Mouse (Mus musculus): ENCODE results near the gene Dut. TPM values are rescaled to one million over a fixed set of nuclear protein-coding genes. Genes with fewer than 3 reads are reported as not detected.

Gene Dut
- polyA plus RNA-seq (2021): 114 TPM

DNA sequence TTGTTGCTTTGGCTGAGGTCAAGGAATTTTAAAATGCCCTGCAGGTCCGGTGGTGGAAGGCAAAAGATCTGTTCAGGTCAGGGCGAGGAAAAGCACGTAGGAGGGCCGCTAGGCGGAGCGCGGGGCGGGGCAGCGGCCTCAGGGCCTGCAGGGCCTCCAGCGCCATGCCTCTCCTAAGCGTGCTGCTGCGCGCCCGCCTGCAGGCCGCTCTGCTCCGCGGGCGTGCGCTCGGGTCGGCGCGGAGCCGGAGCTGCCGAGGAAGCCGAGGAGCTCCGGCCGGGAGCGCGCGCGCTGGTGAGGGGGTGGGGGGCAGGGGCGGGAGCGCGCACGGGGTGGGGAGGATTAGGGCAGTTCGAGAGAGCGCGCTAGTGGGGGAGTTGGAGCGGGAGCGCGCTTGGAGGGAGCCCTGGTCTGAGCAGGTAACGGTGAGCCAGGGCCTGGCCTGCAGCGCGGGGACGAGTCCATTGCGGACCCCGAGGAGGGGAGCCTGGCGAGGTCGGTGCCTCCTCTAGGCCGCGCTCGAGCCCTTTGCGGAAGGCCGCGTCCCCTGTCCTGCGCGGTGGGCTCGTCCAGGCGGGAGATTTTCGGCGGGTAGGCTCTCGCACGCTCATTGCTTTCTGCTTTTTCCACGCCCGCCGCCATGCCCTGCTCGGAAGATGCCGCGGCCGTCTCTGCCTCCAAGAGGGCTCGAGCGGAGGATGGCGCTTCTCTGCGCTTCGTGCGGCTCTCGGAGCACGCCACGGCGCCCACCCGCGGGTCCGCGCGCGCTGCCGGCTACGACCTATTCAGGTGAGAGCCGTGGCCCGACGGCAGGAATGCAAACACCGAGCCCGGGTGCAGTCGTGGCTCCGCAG lies at the start of gene Dut:
Gene Dut, plus strand, starts transcription at position 83 of the 854 bp plus-strand sequence.
- in situ Hi-C loops (cut with MboI; ENCODE audit: low pct_unique_long_range_greater_than_20kb): no loop called here
- ChIA-PET POLR2A (no interaction called here), CTCF (no interaction called here)
- ATAC-seq (peak; percentile 99), DNase-seq (ENCODE audit: low read depth, low spot score) (peak; percentile 76)
- TF ChIP-seq CTCF (IDR thresholded peaks at IDR 0.05): peak; percentile 47
- no peaks in the 10 kb centered on the region for H3K27me3 ChIP-seq

DNA sequence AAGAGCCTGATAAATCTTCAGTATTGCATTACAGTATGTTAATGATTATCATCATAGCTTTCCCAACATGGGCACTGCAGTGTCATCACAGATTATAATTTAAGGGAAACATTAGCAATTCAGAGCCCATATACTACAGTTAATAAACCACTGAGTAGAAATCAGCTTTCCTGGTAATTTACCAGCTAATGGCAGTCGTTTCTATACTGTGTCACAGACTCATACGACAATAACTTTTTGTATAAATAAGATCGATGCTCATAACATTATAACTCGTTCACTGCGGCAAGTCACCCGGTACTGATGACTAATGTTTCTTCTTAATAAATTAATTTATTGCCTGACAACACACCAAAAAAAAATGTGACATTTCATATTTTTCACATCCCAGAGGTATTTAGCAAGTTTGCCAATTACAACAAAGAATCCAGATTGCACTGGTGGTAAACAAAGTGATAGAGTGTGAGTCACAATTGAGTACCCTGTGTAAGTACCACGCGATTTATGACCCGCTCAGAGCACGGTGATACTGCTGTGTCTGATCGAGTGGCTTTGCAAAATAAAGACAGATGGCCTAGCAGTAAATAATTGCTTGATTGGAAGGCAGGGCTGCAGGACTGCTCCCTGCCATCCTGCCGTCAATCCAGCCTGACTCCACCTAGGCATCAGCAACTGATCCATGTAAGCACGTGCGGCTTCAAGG lies 37.9 kb upstream of the Dut start:
- in situ Hi-C loops (cut with MboI; ENCODE audit: low pct_unique_long_range_greater_than_20kb): no loop called here
- H3K27me3 ChIP-seq: no peaks in the 10 kb centered on the region
- DNase-seq (ENCODE audit: low read depth, low spot score) (no peak), ATAC-seq (no peak)
- CTCF ChIA-PET: no interaction called here
- POLR2A ChIA-PET: no interaction called here
- no peak for TF ChIP-seq CTCF (IDR thresholded peaks at IDR 0.05)

DNA sequence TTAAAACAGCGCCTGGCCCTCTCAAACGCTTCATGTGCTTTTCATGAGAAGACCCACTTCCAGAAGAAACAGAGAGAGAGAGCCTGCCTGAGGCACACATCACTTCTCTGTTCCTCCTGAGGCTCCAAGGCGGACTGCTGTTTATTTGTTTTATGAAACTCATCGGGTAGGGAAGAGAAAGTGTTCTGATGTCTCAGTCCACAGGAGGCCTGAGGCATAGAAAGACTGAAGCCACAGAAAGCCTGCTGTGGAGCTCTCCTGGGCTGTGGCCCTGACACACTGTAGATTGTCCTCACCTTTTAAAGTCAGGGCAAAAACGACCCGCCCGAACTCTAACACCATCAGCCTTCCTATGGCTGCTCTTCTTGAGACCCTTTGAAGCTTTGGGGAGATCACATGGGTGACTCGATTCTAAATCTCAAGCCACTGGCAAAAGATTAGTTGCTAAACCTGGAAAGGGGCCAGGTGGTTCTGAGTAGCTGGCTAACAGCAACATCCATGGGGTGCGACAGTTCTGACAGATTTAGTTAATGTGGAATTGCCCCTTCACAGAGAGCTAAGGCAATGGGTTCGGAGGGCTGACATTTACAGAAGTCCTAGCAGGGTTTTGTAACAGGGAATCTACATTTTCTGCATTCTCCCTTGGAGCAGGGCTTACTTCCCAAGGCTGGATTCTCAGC lies 35.0 kb upstream of the Dut start:
- POLR2A ChIA-PET: interaction anchor here (0.7 to 1.2 kb wide), 3 partner anchors 11 to 1111 kb away, joined by 3 read pairs; no protein-coding TSS in a partner anchor
- in situ Hi-C loops (cut with MboI; ENCODE audit: low pct_unique_long_range_greater_than_20kb): no loop called here
- ATAC-seq (peak; percentile 38), DNase-seq (ENCODE audit: low read depth, low spot score) (no peak)
- H3K27me3 ChIP-seq: no peaks in the 10 kb centered on the region
- no peak for TF ChIP-seq CTCF (IDR thresholded peaks at IDR 0.05)
- CTCF ChIA-PET: interaction anchor here (1.7 kb wide), 1 partner anchor 22 kb away, joined by 7 read pairs; no protein-coding TSS in a partner anchor

DNA sequence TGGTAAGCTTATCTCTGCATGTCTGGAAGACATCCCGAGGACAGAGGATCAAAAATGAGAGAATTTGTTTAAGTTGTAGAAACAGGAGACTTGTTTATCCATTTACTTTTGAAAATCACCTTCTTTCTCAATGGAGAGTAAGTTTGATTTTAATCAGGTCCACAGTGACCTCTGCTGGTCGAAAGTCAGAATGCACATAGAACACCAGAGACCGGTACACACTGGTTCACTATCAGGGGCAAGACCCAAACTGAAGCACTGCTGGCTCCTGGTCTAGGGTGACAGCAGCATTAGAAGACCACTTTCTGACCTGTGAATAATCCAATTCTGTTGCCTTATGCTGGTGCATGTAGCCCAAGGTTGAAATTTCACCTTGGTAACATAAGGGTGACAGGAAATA lies 32.4 kb upstream of the Dut start:
- peak; percentile 76 for TF ChIP-seq CTCF (IDR thresholded peaks at IDR 0.05)
- no peak for DNase-seq (ENCODE audit: low read depth, low spot score)
- H3K27me3 ChIP-seq: no peaks in the 10 kb centered on the region
- in situ Hi-C loops (cut with MboI; ENCODE audit: low pct_unique_long_range_greater_than_20kb): no loop called here
- ChIA-PET POLR2A (no interaction called here), CTCF (interaction anchor here (0.7 to 3.0 kb wide), 14 partner anchors 9 to 1114 kb away, joined by 3 to 26 read pairs (median 4); no protein-coding TSS in a partner anchor)
- peak; percentile 29 for ATAC-seq

DNA sequence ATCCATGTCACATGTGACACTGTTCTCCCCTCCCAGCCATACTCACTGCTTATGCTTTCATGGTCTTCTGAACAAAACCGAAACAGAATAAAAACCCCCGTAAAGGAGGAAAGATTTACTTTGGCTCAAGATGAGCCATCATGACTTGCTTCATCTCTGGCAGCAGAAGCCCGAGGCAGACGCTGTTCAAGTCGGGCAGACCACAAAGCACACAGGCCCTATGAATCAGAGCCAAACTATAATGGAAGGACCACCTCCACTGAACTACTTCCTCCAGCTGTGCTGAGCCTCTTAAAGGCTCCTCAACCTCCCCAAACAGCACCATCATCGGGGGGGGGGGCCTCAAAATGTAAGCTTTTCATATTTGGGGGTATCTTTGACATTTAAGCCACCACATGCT lies 29.7 kb upstream of the Dut start:
- ChIA-PET POLR2A (interaction anchor here (0.6 kb wide), 2 partner anchors 49 to 385 kb away, joined by 3 to 4 read pairs; no protein-coding TSS in a partner anchor), CTCF (interaction anchor here (1.0 kb wide), 1 partner anchor 33 kb away, joined by 4 read pairs; no protein-coding TSS in a partner anchor)
- no peak for TF ChIP-seq CTCF (IDR thresholded peaks at IDR 0.05)
- in situ Hi-C loops (cut with MboI; ENCODE audit: low pct_unique_long_range_greater_than_20kb): no loop called here
- no peaks in the 10 kb centered on the region for H3K27me3 ChIP-seq
- DNase-seq (ENCODE audit: low read depth, low spot score): no peak
- ATAC-seq: peak; percentile 42

DNA sequence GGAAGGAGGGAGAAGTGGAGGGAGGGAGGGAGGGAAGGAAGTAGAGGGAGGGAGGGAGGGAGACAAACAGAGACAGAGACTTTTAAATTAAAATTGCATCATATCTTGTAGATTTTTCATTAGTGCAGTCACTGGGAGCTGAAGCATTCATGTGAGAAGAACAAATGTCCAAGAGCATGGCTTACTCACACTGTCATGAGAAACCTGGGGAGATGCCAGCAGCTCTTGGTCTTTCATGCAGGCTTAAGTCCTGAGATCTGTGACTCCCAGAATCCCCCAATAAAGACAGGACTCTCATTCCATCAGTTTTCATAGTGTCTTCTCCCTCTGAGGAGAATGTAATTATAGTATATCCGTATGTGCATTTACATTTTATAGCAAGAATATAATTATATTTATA lies 28.4 kb upstream of the Dut start:
- ChIA-PET CTCF (no interaction called here), POLR2A (no interaction called here)
- ATAC-seq: peak; percentile 86
- no peaks in the 10 kb centered on the region for H3K27me3 ChIP-seq
- in situ Hi-C loops (cut with MboI; ENCODE audit: low pct_unique_long_range_greater_than_20kb): no loop called here
- TF ChIP-seq CTCF (IDR thresholded peaks at IDR 0.05): no peak
- peak; percentile 79 for DNase-seq (ENCODE audit: low read depth, low spot score)

DNA sequence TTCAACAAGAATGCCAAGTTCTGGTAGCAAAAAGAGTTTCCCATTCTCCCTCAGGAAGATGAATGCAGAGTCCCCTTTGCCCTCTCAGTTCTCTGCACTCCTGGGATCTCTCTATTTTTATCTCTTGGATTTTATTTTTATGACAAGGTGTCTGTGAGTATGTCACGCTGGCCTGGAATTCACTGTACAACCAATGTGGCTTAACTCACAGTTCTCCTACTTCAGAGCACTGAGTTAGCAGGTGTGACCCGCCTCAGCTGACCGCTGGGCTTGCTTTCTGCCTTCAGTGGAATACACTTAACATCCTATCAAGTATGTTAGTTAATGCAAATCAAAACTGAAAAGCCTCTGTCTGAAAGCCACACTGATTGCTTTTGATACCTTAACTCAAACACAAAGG lies 27.7 kb upstream of the Dut start:
- CTCF ChIA-PET: no interaction called here
- H3K27me3 ChIP-seq: no peaks in the 10 kb centered on the region
- no peak for DNase-seq (ENCODE audit: low read depth, low spot score)
- in situ Hi-C loops (cut with MboI; ENCODE audit: low pct_unique_long_range_greater_than_20kb): no loop called here
- TF ChIP-seq CTCF (IDR thresholded peaks at IDR 0.05): no peak
- POLR2A ChIA-PET: no interaction called here
- ATAC-seq: no peak

DNA sequence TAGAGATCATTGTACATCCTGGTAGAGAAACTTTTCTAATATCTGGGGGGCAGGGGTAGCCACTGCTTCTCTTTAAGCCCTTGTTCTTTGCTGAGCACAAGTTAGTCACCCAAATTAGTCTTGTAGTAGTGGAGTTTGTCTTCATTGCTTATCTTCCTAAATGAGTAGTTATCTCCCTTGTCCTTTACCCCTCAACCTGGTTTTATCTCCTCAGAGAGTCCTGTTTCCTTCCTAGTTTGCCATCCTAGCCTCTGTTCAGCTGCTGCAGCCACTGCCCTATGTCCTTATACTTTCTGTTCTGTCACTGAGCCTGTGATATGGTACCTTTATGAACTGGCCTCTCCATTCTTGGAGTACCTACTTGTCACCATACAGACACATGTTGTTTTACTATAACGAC lies 25.3 kb upstream of the Dut start:
- in situ Hi-C loops (cut with MboI; ENCODE audit: low pct_unique_long_range_greater_than_20kb): no loop called here
- DNase-seq (ENCODE audit: low read depth, low spot score): no peak
- ChIA-PET POLR2A (no interaction called here), CTCF (no interaction called here)
- H3K27me3 ChIP-seq: no peaks in the 10 kb centered on the region
- TF ChIP-seq CTCF (IDR thresholded peaks at IDR 0.05): no peak
- no peak for ATAC-seq

DNA sequence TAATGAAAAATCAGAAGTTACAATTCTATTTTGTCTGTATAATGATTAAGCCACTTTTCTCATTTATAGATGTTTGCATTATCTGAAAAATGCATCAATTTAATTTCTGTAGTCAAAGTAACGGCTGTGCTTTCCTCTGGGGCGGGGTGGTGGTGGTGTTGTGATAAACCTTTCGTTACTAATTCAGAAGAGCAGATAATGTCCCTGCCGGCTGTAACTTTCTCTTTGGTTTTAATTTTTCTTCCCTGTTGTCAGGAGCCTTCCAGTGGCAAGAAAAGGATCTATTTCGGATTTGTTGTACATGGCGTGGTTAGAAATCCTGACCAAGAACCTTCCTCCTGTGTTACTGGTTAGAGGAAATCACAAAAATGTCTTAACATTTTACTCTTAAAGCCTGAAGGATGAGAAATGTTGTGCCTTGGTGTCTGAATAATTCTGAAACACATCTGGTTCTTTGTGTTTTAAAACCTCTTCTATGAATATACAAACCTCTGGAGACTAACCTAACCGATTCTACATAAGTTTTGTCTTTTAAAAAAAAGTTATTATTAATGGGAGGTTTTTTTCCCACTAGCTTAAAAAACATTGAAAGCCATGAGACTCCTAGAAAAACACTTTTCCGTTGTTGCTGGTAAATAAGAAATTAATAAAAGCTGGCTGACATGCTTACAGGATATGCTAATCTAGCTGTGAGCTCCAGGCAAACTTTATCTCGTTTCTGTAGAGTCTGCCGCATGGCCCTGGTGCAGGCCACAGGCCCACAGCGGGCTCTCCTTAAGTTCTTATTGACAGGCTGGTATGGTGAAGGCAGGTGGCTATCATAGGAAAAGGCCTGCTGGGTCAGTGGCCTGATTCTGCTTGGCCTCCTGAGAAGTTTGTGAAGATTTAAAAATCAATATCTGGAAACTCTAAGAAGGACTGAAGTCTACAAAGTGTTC lies 18.2 kb upstream of the Dut start:
- ChIA-PET POLR2A (no interaction called here), CTCF (no interaction called here)
- ATAC-seq: no peak
- TF ChIP-seq CTCF (IDR thresholded peaks at IDR 0.05): no peak
- H3K27me3 ChIP-seq: no peaks in the 10 kb centered on the region
- in situ Hi-C loops (cut with MboI; ENCODE audit: low pct_unique_long_range_greater_than_20kb): no loop called here
- no peak for DNase-seq (ENCODE audit: low read depth, low spot score)

DNA sequence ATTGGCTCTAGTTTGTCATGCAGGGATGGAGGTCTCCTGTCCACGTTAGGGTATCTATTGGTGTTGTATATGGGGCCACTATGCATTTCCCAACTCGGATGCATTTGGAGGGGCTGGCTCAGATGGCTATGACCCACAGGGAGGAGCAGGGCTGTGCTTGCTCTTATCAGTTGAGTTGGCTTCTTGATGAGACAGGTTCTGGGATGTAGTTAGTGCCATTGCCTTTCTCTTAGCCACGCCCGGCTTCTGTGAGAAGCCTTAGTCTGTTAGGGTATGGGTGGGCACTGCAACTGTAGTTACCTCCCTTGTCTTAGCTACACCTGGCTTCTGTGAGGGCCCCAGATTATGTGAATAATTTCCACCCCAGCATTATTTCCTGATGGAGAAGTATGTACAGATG lies 14.8 kb upstream of the Dut start:
- no peak for ATAC-seq

More for the DNA sequence above, 14.8 kb upstream of the Dut start:
- TF ChIP-seq CTCF (IDR thresholded peaks at IDR 0.05): no peak
- in situ Hi-C loops (cut with MboI; ENCODE audit: low pct_unique_long_range_greater_than_20kb): no loop called here
- ChIA-PET CTCF (no interaction called here), POLR2A (no interaction called here)
- DNase-seq (ENCODE audit: low read depth, low spot score): no peak
- H3K27me3 ChIP-seq: no peaks in the 10 kb centered on the region

All from Patski (cell line).